Mouse (Mus musculus): ENCODE data around the gene Tmem242.
"Not testable (repeated sequence)": the region's sequence is repeated elsewhere in the genome, so short reads cannot be mapped to it uniquely, and the experiment has no call there.

Tmem242 gene

GRCm38 (mm10) chr17:5440159-5440971 lies at the start of gene Tmem242:
Gene Tmem242, minus strand, starts transcription at chr17:5440259.
- peak; percentile 71 for DNase-seq (ENCODE audit: low spot score)

- DNase-seq (ENCODE audit: low spot score): no peak
Observed at GRCm38 (mm10) chr17:5488156-5488555, 48.1 kb upstream of the Tmem242 start.

- no peak for DNase-seq (ENCODE audit: low spot score)
Observed at GRCm38 (mm10) chr17:5484663-5485062, 44.6 kb upstream of the Tmem242 start.

GRCm38 (mm10) chr17:5483456-5483855 lies 43.4 kb upstream of the Tmem242 start:
- DNase-seq (ENCODE audit: low spot score): no peak

GRCm38 (mm10) chr17:5475960-5476725 lies 36.1 kb upstream of the Tmem242 start:
- DNase-seq (ENCODE audit: low spot score): no peak

GRCm38 (mm10) chr17:5472268-5472667 lies 32.2 kb upstream of the Tmem242 start:
- DNase-seq (ENCODE audit: low spot score): no peak

GRCm38 (mm10) chr17:5467177-5467576 lies 27.1 kb upstream of the Tmem242 start:
- no peak for DNase-seq (ENCODE audit: low spot score)

- no peak for DNase-seq (ENCODE audit: low spot score)
Observed at GRCm38 (mm10) chr17:5466736-5467135, 26.7 kb upstream of the Tmem242 start.

- DNase-seq (ENCODE audit: low spot score): no peak
Observed at GRCm38 (mm10) chr17:5463912-5464311, 23.9 kb upstream of the Tmem242 start.

GRCm38 (mm10) chr17:5453657-5454056 lies 13.6 kb upstream of the Tmem242 start:
- no peak for DNase-seq (ENCODE audit: low spot score)

GRCm38 (mm10) chr17:5443751-5444150 lies 3.7 kb upstream of the Tmem242 start:
- no peak for DNase-seq (ENCODE audit: low spot score)

- DNase-seq (ENCODE audit: low spot score): no peak
Observed at GRCm38 (mm10) chr17:5443260-5443659, 3.2 kb upstream of the Tmem242 start.

GRCm38 (mm10) chr17:5442403-5442802 lies 2.3 kb upstream of the Tmem242 start:
- DNase-seq (ENCODE audit: low spot score): not testable (repeated sequence)

- no peak for DNase-seq (ENCODE audit: low spot score)
Observed at GRCm38 (mm10) chr17:5439831-5440158, 264 bp downstream of the Tmem242 start.

- no peak for DNase-seq (ENCODE audit: low spot score)
Observed at GRCm38 (mm10) chr17:5429772-5430133, 10.3 kb downstream of the Tmem242 start.

GRCm38 (mm10) chr17:5429090-5429771 lies 10.8 kb downstream of the Tmem242 start:
- DNase-seq (ENCODE audit: low spot score): peak; percentile 55

- DNase-seq (ENCODE audit: low spot score): no peak
Observed at GRCm38 (mm10) chr17:5425204-5425603, 14.9 kb downstream of the Tmem242 start.

GRCm38 (mm10) chr17:5424156-5424555 lies 15.9 kb downstream of the Tmem242 start:
- DNase-seq (ENCODE audit: low spot score): no peak

GRCm38 (mm10) chr17:5421835-5422234 lies 18.2 kb downstream of the Tmem242 start:
- DNase-seq (ENCODE audit: low spot score): no peak

GRCm38 (mm10) chr17:5419771-5420518 lies 20.1 kb downstream of the Tmem242 start:
- no peak for DNase-seq (ENCODE audit: low spot score)

- no peak for DNase-seq (ENCODE audit: low spot score)
Observed at GRCm38 (mm10) chr17:5419056-5419455, 21.0 kb downstream of the Tmem242 start.

- no peak for DNase-seq (ENCODE audit: low spot score)
Observed at GRCm38 (mm10) chr17:5418545-5418944, 21.5 kb downstream of the Tmem242 start, which contains the start of gene Ldhal6b. Gene Ldhal6b, minus strand, starts transcription at chr17:5418767.

Measured in urinary bladder, postnatal 10 days (tissue).